Mouse (Mus musculus) kidney, adult 2 months (tissue): Measurements from ENCODE around the gene Hoxd8.

Experiments
- CTCF ChIP-seq: fragments of 200-500 bp; conservative IDR thresholded peaks from 2 replicates; pipeline ENCODE4 v1.5.1; 2011; ENCODE audit warnings: low read depth, mild to moderate bottlenecking, control low read depth, low read length, moderate library complexity, mixed read lengths; ENCODE audit not compliant: insufficient read depth, insufficient read length
- POLR2A ChIP-seq: fragments of 200-500 bp; IDR thresholded peaks from one replicate; pipeline ENCODE4 v1.6.1; 2011; ENCODE audit warnings: low read depth, low read length, control low read depth

- TF ChIP-seq POLR2A (no peak), CTCF (no peak)
Measured at GRCm38 (mm10) chr2:74708676-74709075, 4.3 kb downstream of the Hoxd8 start.
